Mouse (Mus musculus) ES-E14 (cell line): ENCODE data around the gene Fam186b.

ENCODE experiments used
- MAFK ChIP-seq: IDR thresholded peaks from 2 replicates; pipeline ENCODE4 v1.6.1; 2014; ENCODE audit warnings: mild to moderate bottlenecking, low read depth, low read length, inconsistent platforms; ENCODE audit not compliant: insufficient read depth
- ZNF384 ChIP-seq: IDR thresholded peaks from 2 replicates; pipeline ENCODE4 v1.6.1; 2012; ENCODE audit warnings: low read depth, low read length, inconsistent platforms

- TF ChIP-seq ZNF384 (no peak), MAFK (peak; percentile 2; the same call in 1 of the 2 replicates)
Observed at GRCm38 (mm10) chr15:99251626-99252380, 43.9 kb downstream of the Fam186b start, which contains the start of gene Mcrs1.
